Mouse (Mus musculus) forebrain, embryonic 15.5 days (tissue): Measurements from ENCODE around the gene Ccl28. TPM values are rescaled to one million over a fixed set of nuclear protein-coding genes. Genes with fewer than 3 reads are reported as not detected.
"Not testable (repeated sequence)": the region's sequence is repeated elsewhere in the genome, so short reads cannot be mapped to it uniquely, and the experiment has no call there.

Experiments
- ATAC-seq: fragments of 200-750 bp; cut with Nextera tagmentation; replicated peaks from 2 replicates; pipeline ENCODE4 v1.8.0; 2017; ENCODE audit warnings: mild to moderate bottlenecking, moderate TSS enrichment, moderate library complexity
- H3K27ac ChIP-seq: fragments of 300-500 bp; sonication (generic); replicated peaks from 2 replicates; pipeline ENCODE4 v1.5.1; 2015; ENCODE audit warnings: mild to moderate bottlenecking, inconsistent platforms
- H3K27me3 ChIP-seq: fragments of 300-500 bp; sonication (generic); 2 replicates; pipeline ENCODE4 v1.6.1; 2015; ENCODE audit warnings: inconsistent platforms
- H3K36me3 ChIP-seq: fragments of 300-500 bp; sonication (generic); 2 replicates; pipeline ENCODE4 v1.6.1; 2015; ENCODE audit warnings: mild to moderate bottlenecking, inconsistent platforms
- H3K4me1 ChIP-seq: fragments of 300-500 bp; sonication (generic); 2 replicates; pipeline ENCODE4 v1.6.1; 2015; ENCODE audit warnings: inconsistent platforms
- H3K4me2 ChIP-seq: fragments of 300-500 bp; sonication (generic); replicated peaks from 2 replicates; pipeline ENCODE4 v1.6.1; 2015; ENCODE audit warnings: mild to moderate bottlenecking, inconsistent platforms
- H3K4me3 ChIP-seq: fragments of 300-500 bp; sonication (generic); 2 replicates; pipeline ENCODE4 v1.5.1; 2015; ENCODE audit warnings: mild to moderate bottlenecking, inconsistent platforms
- H3K9ac ChIP-seq: fragments of 300-500 bp; sonication (generic); replicated peaks from 2 replicates; pipeline ENCODE4 v1.6.1; 2015; ENCODE audit warnings: mild to moderate bottlenecking, inconsistent platforms
- H3K9me3 ChIP-seq: fragments of 300-500 bp; sonication (generic); 2 replicates; pipeline ENCODE4 v1.6.1; 2016; ENCODE audit warnings: inconsistent platforms
- WGBS: fragments of 180-500 bp; shearing (Covaris S2); methylation state at CpG from one replicate; pipeline ENCODE4 v1.1.7; 2015; ENCODE audit warnings: mixed read lengths; 5-methylcytosine and 5-hydroxymethylcytosine counted together
- polyA plus RNA-seq: library from polyadenylated mRNA; unstranded; fragments of >200 nt; fragmentation: Nextera tagmentation; extraction: Ambion mirVana; gene quantifications from 2 replicates; pipeline ENCODE4 v1.2.1, GENCODE M21; 2015

Ccl28 gene
- polyA plus RNA-seq, 1 experiment from 2014 or later, result 0.51 TPM

GRCm38 (mm10) chr13:119691958-119692357, 68.3 kb downstream of the Ccl28 start:
- Histone ChIP-seq H3K9ac (peak overlapping the region; percentile 98; the same call in 1 of the 2 replicates), H3K4me2 (peak overlapping the region; percentile 56), H3K4me1 (peaks cover 64% of the 10 kb centered on the region), H3K4me3 (peak overlapping the region; percentile 93)
- H3K27me3 ChIP-seq, H3K27ac ChIP-seq, ATAC-seq, H3K36me3 ChIP-seq, H3K9me3 ChIP-seq: not testable (repeated sequence)
- 52% methylated on average over 3 of the region's 3 CpGs for WGBS

- ATAC-seq, result no peak
- no peaks in the 10 kb centered on the region for H3K9me3 ChIP-seq
- H3K9ac ChIP-seq, result no peak overlapping the region
- no peak overlapping the region for H3K4me3 ChIP-seq
- H3K27me3 ChIP-seq, result no peaks in the 10 kb centered on the region
- no peak overlapping the region for H3K4me2 ChIP-seq
- peaks cover 23% of the 10 kb centered on the region for H3K36me3 ChIP-seq
- peaks cover 68% of the 10 kb centered on the region for H3K4me1 ChIP-seq
- 60% methylated on average over 4 of the region's 4 CpGs for WGBS
- H3K27ac ChIP-seq, result no peak overlapping the region
Measured at GRCm38 (mm10) chr13:119695676-119696075, 72.1 kb downstream of the Ccl28 start.

- H3K9ac ChIP-seq, result no peak overlapping the region
- no peak for ATAC-seq
- H3K4me3 ChIP-seq, result no peak overlapping the region
- H3K4me1 ChIP-seq, result peaks cover 64% of the 10 kb centered on the region
- no peak overlapping the region for H3K27ac ChIP-seq
- WGBS, result 43% methylated on average over 1 of the region's 1 CpGs
- H3K4me2 ChIP-seq, result no peak overlapping the region
- H3K36me3 ChIP-seq, result peaks cover 31% of the 10 kb centered on the region
- no peaks in the 10 kb centered on the region for H3K9me3 ChIP-seq
- H3K27me3 ChIP-seq, result no peaks in the 10 kb centered on the region
Measured at GRCm38 (mm10) chr13:119696496-119696895, 72.9 kb downstream of the Ccl28 start.

- H3K9me3 ChIP-seq, result no peaks in the 10 kb centered on the region
- peaks cover 46% of the 10 kb centered on the region for H3K4me1 ChIP-seq
- H3K9ac ChIP-seq, result no peak overlapping the region
- H3K4me2 ChIP-seq, result no peak overlapping the region
- no peak for ATAC-seq
- no peaks in the 10 kb centered on the region for H3K27me3 ChIP-seq
- no peak overlapping the region for H3K27ac ChIP-seq
- H3K4me3 ChIP-seq, result no peak overlapping the region
- H3K36me3 ChIP-seq, result peaks cover 47% of the 10 kb centered on the region
- WGBS, result 95% methylated on average over 4 of the region's 4 CpGs
Measured at GRCm38 (mm10) chr13:119698436-119698835, 74.8 kb downstream of the Ccl28 start.

Other genes starting within 250 kb of the Ccl28 start
- gene Paip1, start 195.2 kb upstream of the Ccl28 start, polyA plus RNA-seq, result 161 and 166 TPM in 2 replicates
- gene 4833420G17Rik, start 161.1 kb upstream of the Ccl28 start, polyA plus RNA-seq, result 115 and 125 TPM in 2 replicates
- gene Tmem267, start 135.8 kb upstream of the Ccl28 start, polyA plus RNA-seq, result 3.6 and 3.8 TPM in 2 replicates
- 1.4 and 1.8 TPM in 2 replicates for gene 3110070M22Rik, start 135.4 kb upstream of the Ccl28 start, polyA plus RNA-seq
- 367 and 395 TPM in 2 replicates for gene Hmgcs1, start 66.6 kb downstream of the Ccl28 start, polyA plus RNA-seq
- gene Nim1k, start 132.1 kb downstream of the Ccl28 start, polyA plus RNA-seq, result 6.8 and 7.3 TPM in 2 replicates
- gene Zfp131, start 167.1 kb downstream of the Ccl28 start, polyA plus RNA-seq, result 46.7 and 47.7 TPM in 2 replicates
- not detected in 2 replicates for gene AF067063, start 206.4 kb downstream of the Ccl28 start, polyA plus RNA-seq
- gene D13Ertd608e, start 212.2 kb downstream of the Ccl28 start, polyA plus RNA-seq, result not detected in 2 replicates